Mouse (Mus musculus): ENCODE results near the gene Hoxc4. TPM values are rescaled to one million over a fixed set of nuclear protein-coding genes. Genes with fewer than 3 reads are reported as not detected.

The Hoxc4 gene
- polyA plus RNA-seq, 1 experiment from 2014 or later = 1.1 TPM

DNA sequence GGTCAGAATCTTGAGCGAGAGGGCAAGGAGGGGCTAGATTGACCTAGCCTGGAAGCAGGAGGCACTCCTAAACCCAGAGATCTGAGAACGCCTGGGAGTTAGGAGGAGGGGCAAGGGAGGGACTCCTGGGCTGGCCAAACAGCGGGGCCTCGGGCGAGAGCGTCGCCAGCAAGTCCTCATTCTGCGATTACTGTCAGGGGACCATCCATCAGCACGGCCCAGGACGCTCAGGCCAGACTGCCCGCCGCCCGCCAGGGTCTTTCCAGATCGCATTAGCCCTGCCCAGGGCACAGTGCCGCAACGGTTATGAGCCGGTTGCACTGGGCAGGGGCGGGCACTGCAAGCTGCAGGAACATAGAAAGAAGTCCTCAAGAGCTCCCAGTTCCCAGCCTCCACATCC is 50.4 kb downstream of the Hoxc4 start:
- under 1% methylated on average over 18 of the region's 18 CpGs for WGBS
- no peaks in the 10 kb centered on the region for H3K9me3 ChIP-seq (replicated peaks)
- H3K4me2 ChIP-seq (replicated peaks) = peak overlapping the region; percentile 22; the same call in 1 of the 2 replicates
- peak; percentile 43; the same call in 1 of the 2 replicates for ATAC-seq (ENCODE audit: insufficient number of reproducible peaks, low FRiP score, low TSS enrichment, low read depth)
- H3K4me1 ChIP-seq = no peaks in the 10 kb centered on the region
- 0 out of 2 replicates have a peak overlapping the region, but pooled peaks have one; percentile 14 for H3K4me3 ChIP-seq (replicated peaks)
- no peak overlapping the region for H3K9ac ChIP-seq
- peaks cover 77% of the 10 kb centered on the region for H3K27me3 ChIP-seq
- no peaks in the 10 kb centered on the region for H3K36me3 ChIP-seq
- no peak overlapping the region for H3K27ac ChIP-seq (replicated peaks)

DNA sequence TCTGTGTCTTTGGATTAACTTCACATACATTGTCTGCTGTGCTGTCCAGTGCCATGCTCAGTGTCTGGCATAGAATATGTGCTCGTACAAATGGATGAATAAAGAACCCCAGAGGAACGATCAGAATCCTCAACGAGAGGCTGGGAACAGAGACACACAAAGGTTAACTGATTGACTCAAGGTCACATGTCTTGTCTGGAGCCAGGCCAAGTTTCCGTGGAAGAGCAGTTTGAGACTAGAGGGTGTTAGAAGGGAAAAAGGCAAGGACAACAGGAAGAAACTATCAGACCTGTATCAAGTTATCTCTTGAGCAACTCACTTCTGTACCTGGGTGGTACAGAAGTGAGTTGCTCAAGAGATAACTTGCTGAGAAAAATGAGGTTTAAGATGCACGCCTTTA is 52.5 kb downstream of the Hoxc4 start:
- H3K27ac ChIP-seq (replicated peaks) = no peak overlapping the region
- no peaks in the 10 kb centered on the region for H3K36me3 ChIP-seq
- no peak overlapping the region for H3K9ac ChIP-seq
- no peak for ATAC-seq (ENCODE audit: insufficient number of reproducible peaks, low FRiP score, low TSS enrichment, low read depth)
- WGBS = 60% methylated on average over 5 of the region's 5 CpGs
- peaks cover 76% of the 10 kb centered on the region for H3K27me3 ChIP-seq
- H3K9me3 ChIP-seq (replicated peaks) = no peaks in the 10 kb centered on the region
- no peaks in the 10 kb centered on the region for H3K4me1 ChIP-seq
- no peak overlapping the region for H3K4me2 ChIP-seq (replicated peaks)
- H3K4me3 ChIP-seq (replicated peaks) = no peak overlapping the region

DNA sequence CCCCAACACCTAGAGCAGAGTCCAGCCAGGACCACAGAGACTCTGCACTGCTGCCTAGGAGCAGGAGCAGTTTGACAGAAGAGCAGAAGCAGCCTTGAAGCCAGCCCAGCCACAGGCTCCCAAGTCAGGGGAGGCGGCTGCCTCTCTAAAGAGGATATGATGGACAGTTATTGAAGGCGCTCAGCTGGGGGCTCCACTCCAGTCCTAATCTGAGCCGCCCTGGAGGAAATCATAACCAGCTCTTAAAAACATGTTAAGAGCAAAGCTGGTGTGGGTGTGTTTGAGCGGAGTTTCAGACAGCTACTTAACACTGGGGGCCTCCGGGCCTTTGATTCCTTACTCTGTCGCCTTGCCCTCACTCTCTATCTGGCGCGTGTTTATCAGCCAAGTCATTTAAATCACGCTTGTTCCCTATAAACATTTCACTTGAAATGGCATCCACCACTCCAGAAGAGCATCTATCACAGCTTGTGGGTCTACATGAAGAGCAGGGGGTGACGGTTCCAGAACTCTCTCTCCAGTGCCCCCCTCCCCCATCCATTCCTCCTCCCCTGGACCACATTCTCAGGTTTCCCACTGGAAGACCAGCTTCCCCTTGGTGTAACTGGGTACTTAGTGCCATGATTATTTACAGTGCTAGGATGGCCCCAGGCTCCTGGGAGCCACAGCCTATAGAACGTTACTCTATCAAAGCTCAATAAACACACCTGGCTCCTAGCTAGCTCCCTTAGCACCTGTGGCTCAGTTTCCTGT is 56.1 kb downstream of the Hoxc4 start:
- H3K4me1 ChIP-seq = no peaks in the 10 kb centered on the region
- H3K9ac ChIP-seq = no peak overlapping the region
- WGBS = 35% methylated on average over 11 of the region's 11 CpGs
- no peaks in the 10 kb centered on the region for H3K36me3 ChIP-seq
- no peak overlapping the region for H3K4me2 ChIP-seq (replicated peaks)
- H3K27me3 ChIP-seq = peaks cover 49% of the 10 kb centered on the region
- H3K4me3 ChIP-seq (replicated peaks) = no peak overlapping the region
- H3K9me3 ChIP-seq (replicated peaks) = no peaks in the 10 kb centered on the region
- no peak overlapping the region for H3K27ac ChIP-seq (replicated peaks)
- ATAC-seq (ENCODE audit: insufficient number of reproducible peaks, low FRiP score, low TSS enrichment, low read depth) = no peak

DNA sequence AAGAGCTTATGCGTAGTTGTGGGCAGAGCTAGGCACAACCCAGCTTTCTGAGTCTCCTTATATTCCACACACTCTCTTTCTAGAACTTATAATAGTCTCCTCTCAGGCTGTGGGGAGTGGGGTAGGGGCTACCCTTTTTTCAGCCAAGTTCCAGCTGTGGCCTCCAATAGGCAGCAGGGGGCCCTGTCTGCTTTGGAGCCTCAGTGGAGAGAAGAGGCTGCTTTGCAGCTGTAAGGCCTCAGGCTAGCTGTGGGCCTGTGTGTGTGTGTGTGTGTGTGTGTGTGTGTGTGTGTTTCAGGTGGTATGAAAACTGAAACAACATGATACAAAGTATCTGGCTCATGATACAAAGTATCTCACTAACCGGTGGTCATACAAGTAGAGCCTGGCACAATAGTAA is 58.9 kb downstream of the Hoxc4 start:
- no peaks in the 10 kb centered on the region for H3K9me3 ChIP-seq (replicated peaks)
- H3K4me3 ChIP-seq (replicated peaks) = no peak overlapping the region
- peaks cover 47% of the 10 kb centered on the region for H3K27me3 ChIP-seq
- no peak for ATAC-seq (ENCODE audit: insufficient number of reproducible peaks, low FRiP score, low TSS enrichment, low read depth)
- no peaks in the 10 kb centered on the region for H3K36me3 ChIP-seq
- WGBS = 62% methylated on average over 2 of the region's 2 CpGs
- H3K27ac ChIP-seq (replicated peaks) = no peak overlapping the region
- H3K9ac ChIP-seq = no peak overlapping the region
- no peak overlapping the region for H3K4me2 ChIP-seq (replicated peaks)
- H3K4me1 ChIP-seq = no peaks in the 10 kb centered on the region

DNA sequence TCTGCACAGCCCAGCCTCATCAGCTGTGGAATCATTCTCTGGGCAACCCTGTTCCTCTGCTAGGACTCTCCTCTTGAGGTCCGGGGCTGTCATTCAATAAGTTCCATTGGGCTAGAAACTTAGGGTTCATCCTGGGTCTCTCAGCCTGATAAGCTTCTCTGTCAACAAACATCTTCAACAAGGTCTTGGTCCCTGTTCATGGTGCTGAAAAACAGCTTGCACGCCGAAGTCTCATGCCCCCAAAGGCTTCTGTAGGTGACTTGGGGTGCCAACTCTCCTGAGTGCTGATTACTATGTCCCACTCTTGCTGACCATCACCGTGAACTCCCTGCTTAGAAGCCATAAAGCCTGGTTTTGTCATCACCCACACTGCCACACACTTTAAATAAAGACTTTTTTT is 63.9 kb downstream of the Hoxc4 start:
- H3K27ac ChIP-seq (replicated peaks) = no peak overlapping the region
- peaks cover 20% of the 10 kb centered on the region for H3K4me1 ChIP-seq
- no peak overlapping the region for H3K9ac ChIP-seq
- H3K27me3 ChIP-seq = peaks cover 68% of the 10 kb centered on the region
- 54% methylated on average over 4 of the region's 4 CpGs for WGBS
- no peaks in the 10 kb centered on the region for H3K36me3 ChIP-seq
- ATAC-seq (ENCODE audit: insufficient number of reproducible peaks, low FRiP score, low TSS enrichment, low read depth) = no peak
- H3K4me3 ChIP-seq (replicated peaks) = no peak overlapping the region
- no peak overlapping the region for H3K4me2 ChIP-seq (replicated peaks)
- H3K9me3 ChIP-seq (replicated peaks) = no peaks in the 10 kb centered on the region

DNA sequence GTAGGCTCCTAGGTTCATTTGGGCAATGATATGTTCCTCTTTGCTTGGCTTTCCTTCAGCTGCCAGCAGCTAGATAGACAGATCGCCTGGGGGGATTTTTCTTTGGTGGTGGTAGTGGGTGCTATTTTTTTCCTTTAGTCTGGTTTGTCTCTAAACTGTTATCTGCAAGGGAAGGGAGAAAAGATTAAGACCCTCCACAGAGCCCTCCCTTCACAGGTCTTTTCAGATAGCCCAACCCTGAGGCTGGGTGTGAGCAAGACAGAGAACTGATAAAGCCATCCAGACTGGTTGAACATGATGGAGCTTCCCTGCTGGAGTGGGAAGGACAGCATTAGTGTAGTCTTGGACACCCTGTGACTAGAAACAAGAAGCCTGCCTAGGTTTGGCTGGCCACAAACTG is 64.9 kb downstream of the Hoxc4 start:
- WGBS = 68% methylated on average over 1 of the region's 1 CpGs
- no peaks in the 10 kb centered on the region for H3K9me3 ChIP-seq (replicated peaks)
- H3K4me3 ChIP-seq (replicated peaks) = no peak overlapping the region
- peaks cover 78% of the 10 kb centered on the region for H3K27me3 ChIP-seq
- H3K4me1 ChIP-seq = peaks cover 20% of the 10 kb centered on the region
- no peak overlapping the region for H3K27ac ChIP-seq (replicated peaks)
- no peaks in the 10 kb centered on the region for H3K36me3 ChIP-seq
- ATAC-seq (ENCODE audit: insufficient number of reproducible peaks, low FRiP score, low TSS enrichment, low read depth) = no peak
- H3K4me2 ChIP-seq (replicated peaks) = no peak overlapping the region
- no peak overlapping the region for H3K9ac ChIP-seq

DNA sequence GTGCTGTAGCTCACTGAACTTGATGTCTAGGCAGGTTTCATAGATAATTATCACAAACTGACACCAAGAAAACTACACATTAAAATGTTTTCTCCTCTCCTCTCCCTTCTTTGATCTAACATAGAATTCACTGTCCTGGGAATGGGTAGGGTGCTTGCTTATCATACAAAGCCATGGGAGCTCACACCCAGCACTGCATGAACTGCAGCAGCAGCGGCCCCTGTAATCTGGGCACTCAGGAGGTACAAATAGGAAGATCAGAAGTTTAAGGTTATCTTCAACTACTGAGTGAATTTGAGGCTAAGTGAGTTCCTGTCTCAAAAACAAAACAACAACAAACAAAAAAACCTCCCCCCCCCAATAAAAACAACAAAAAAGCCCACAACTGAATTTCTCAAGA is 66.2 kb downstream of the Hoxc4 start:
- Histone ChIP-seq H3K27ac (replicated peaks) (no peak overlapping the region), H3K4me2 (replicated peaks) (no peak overlapping the region), H3K9ac (no peak overlapping the region), H3K36me3 (no peaks in the 10 kb centered on the region), H3K4me3 (replicated peaks) (no peak overlapping the region), H3K9me3 (replicated peaks) (no peaks in the 10 kb centered on the region), H3K4me1 (peaks cover 20% of the 10 kb centered on the region), H3K27me3 (peaks cover 91% of the 10 kb centered on the region)
- no peak for ATAC-seq (ENCODE audit: insufficient number of reproducible peaks, low FRiP score, low TSS enrichment, low read depth)
- 50% methylated on average over 1 of the region's 1 CpGs for WGBS

DNA sequence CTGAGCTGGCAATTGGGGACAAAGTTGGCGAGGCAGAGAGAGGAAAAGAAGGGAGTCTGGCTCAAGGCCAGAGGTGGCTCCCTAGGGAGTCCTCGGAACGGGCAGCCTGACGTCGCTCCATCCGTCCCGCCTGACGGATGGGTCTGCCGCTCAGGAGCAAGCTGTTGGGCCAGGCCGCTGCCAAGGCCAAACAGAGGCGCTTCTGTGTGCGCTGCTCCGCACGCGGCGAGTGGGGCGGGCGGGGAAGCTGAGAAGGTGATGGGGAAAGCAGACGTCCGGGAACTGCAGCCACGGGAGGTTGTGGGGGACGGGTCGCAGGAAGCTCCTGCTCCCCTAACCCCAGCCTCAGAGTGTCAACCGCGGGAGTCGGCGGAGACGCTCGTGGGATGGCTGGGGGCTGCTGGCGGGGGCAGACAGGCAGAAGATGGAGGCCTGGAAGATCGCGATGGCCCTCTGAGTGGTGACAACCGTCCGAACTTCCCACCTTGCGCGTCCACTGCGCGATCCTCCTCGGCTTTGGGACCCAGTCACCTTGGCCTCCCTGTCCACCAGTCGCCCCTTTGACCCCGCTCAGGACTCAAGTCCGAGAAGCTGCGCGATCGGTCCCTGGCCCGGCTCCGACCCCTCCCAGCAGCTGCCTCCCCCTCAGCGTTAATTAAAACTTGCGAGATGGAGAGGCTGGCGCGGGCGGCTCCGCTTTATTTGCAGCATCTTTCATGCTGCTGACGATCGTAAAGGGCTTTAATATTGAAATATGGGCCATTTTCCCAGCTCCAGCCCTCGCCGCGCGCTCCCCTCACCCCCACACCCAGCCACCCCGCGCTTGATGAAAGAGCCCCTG is 67.3 kb downstream of the Hoxc4 start:
- Histone ChIP-seq H3K9me3 (replicated peaks) (no peaks in the 10 kb centered on the region), H3K36me3 (no peaks in the 10 kb centered on the region), H3K27me3 (peaks cover 97% of the 10 kb centered on the region), H3K4me1 (peaks cover 20% of the 10 kb centered on the region), H3K4me3 (replicated peaks) (peak overlapping the region; percentile 26), H3K9ac (no peak overlapping the region), H3K4me2 (replicated peaks) (peak overlapping the region; percentile 51), H3K27ac (replicated peaks) (no peak overlapping the region)
- ATAC-seq (ENCODE audit: insufficient number of reproducible peaks, low FRiP score, low TSS enrichment, low read depth) = no peak; the same call in 1 of the 2 replicates
- 2% methylated on average over 61 of the region's 61 CpGs for WGBS

MicroRNAs encoded within 50 kb of the gene (microRNA counts, 519-probe panel; counts per million panel counts)
- microRNA mmu-miR-615-3p (not detected), microRNA mmu-miR-615-5p (not detected)

Small RNAs within 50 kb of the gene (microRNA-seq; reads per million reads assigned to microRNA genes)
- 9.7 reads per million, percentile 28 among the genes with 10 or more reads in this experiment for gene Mir196a-2 (ENCODE audit: borderline number of aligned reads)
- 96.4 reads per million, percentile 54 among the genes with 10 or more reads in this experiment for gene Mir615 (ENCODE audit: borderline number of aligned reads)

Other genes with a start within 250 kb of the Hoxc4 start
- 4.0 and 5.2 TPM in 2 replicates for gene Hoxc13, start 97.8 kb upstream of the Hoxc4 start, polyA plus RNA-seq (2015; fragmentation: Nextera tagmentation; extraction: Ambion mirVana)
- 0.21 TPM in 1 of 2 replicates, not detected in the other for gene Hoxc12, start 82.2 kb upstream of the Hoxc4 start, polyA plus RNA-seq (2015; fragmentation: Nextera tagmentation; extraction: Ambion mirVana)
- gene Hoxc11, start 64.5 kb upstream of the Hoxc4 start, polyA plus RNA-seq (2015; fragmentation: Nextera tagmentation; extraction: Ambion mirVana) = not detected in 2 replicates
- gene Hoxc10, start 52.1 kb upstream of the Hoxc4 start, polyA plus RNA-seq (2015; fragmentation: Nextera tagmentation; extraction: Ambion mirVana) = not detected in 2 replicates
- 2.0 and 2.1 TPM in 2 replicates for gene Hoxc5, start 51.5 kb upstream of the Hoxc4 start, polyA plus RNA-seq (2015; fragmentation: Nextera tagmentation; extraction: Ambion mirVana)
- gene Hoxc9, start 42.5 kb upstream of the Hoxc4 start, polyA plus RNA-seq (2015; fragmentation: Nextera tagmentation; extraction: Ambion mirVana) = not detected in 2 replicates
- gene Hoxc8, start 28.3 kb upstream of the Hoxc4 start, polyA plus RNA-seq (2015; fragmentation: Nextera tagmentation; extraction: Ambion mirVana) = not detected in 2 replicates
- 0.11 and 0.35 TPM in 2 replicates for gene Hoxc6, start 20.7 kb upstream of the Hoxc4 start, polyA plus RNA-seq (2015; fragmentation: Nextera tagmentation; extraction: Ambion mirVana)
- gene Smug1, start 148.2 kb downstream of the Hoxc4 start, polyA plus RNA-seq (2015; fragmentation: Nextera tagmentation; extraction: Ambion mirVana) = 17.9 and 18.0 TPM in 2 replicates
- 84.3 and 86.2 TPM in 2 replicates for gene Cbx5, start 220.9 kb downstream of the Hoxc4 start, polyA plus RNA-seq (2015; fragmentation: Nextera tagmentation; extraction: Ambion mirVana)
- 667 and 669 TPM in 2 replicates for gene Hnrnpa1, start 221.5 kb downstream of the Hoxc4 start, polyA plus RNA-seq (2015; fragmentation: Nextera tagmentation; extraction: Ambion mirVana)
- 2.0 and 2.3 TPM in 2 replicates for gene Nfe2, start 239.5 kb downstream of the Hoxc4 start, polyA plus RNA-seq (2015; fragmentation: Nextera tagmentation; extraction: Ambion mirVana)

All from embryonic facial prominence, embryonic 15.5 days (tissue).